Mouse (Mus musculus): ENCODE results near the gene Izumo1r.

Izumo1r gene

GRCm38 (mm10) chr9:14866957-14867356, 36.8 kb downstream of the Izumo1r start:
- no peak for DNase-seq (ENCODE audit: low spot score)

GRCm38 (mm10) chr9:14864726-14865125, 39.0 kb downstream of the Izumo1r start:
- DNase-seq (ENCODE audit: low spot score), result no peak

- no peak for DNase-seq (ENCODE audit: low spot score)
These were observed 40.6 kb downstream of the Izumo1r start for GRCm38 (mm10) chr9:14863126-14863525.

GRCm38 (mm10) chr9:14859868-14860639, 43.7 kb downstream of the Izumo1r start, which contains the start of gene Gpr83:
Gene Gpr83 (plus strand): TSS chr9:14860210.
- no peak for DNase-seq (ENCODE audit: low spot score)

- no peak for DNase-seq (ENCODE audit: low spot score)
These were observed 45.0 kb downstream of the Izumo1r start for GRCm38 (mm10) chr9:14858782-14859181.

- DNase-seq (ENCODE audit: low spot score), result no peak
These were observed 45.5 kb downstream of the Izumo1r start for GRCm38 (mm10) chr9:14858170-14858706.

- DNase-seq (ENCODE audit: low spot score), result no peak
These were observed 46.7 kb downstream of the Izumo1r start for GRCm38 (mm10) chr9:14856922-14857654.

- no peak for DNase-seq (ENCODE audit: low spot score)
These were observed 49.2 kb downstream of the Izumo1r start for GRCm38 (mm10) chr9:14854585-14854984.

GRCm38 (mm10) chr9:14848267-14848935, 55.3 kb downstream of the Izumo1r start:
- no peak for DNase-seq (ENCODE audit: low spot score)

GRCm38 (mm10) chr9:14846428-14846827, 57.3 kb downstream of the Izumo1r start:
- DNase-seq (ENCODE audit: low spot score), result no peak

GRCm38 (mm10) chr9:14843901-14844300, 59.8 kb downstream of the Izumo1r start:
- no peak for DNase-seq (ENCODE audit: low spot score)

GRCm38 (mm10) chr9:14843311-14843857, 60.4 kb downstream of the Izumo1r start:
- no peak for DNase-seq (ENCODE audit: low spot score)

GRCm38 (mm10) chr9:14841878-14842761, 61.6 kb downstream of the Izumo1r start:
- no peak for DNase-seq (ENCODE audit: low spot score)

GRCm38 (mm10) chr9:14839970-14840369, 63.8 kb downstream of the Izumo1r start:
- DNase-seq (ENCODE audit: low spot score), result no peak

GRCm38 (mm10) chr9:14839527-14839926, 64.2 kb downstream of the Izumo1r start:
- no peak for DNase-seq (ENCODE audit: low spot score)
